Mouse (Mus musculus): Measurements from ENCODE around the gene Fignl2. TPM values are rescaled to one million over a fixed set of nuclear protein-coding genes. Genes with fewer than 3 reads are reported as not detected.

The Fignl2 gene
- total and polyA plus RNA-seq, 3 experiments: 0.05 TPM; not detected in 2

GRCm38 (mm10) chr15:101094979-101095378 is 16.6 kb upstream of the Fignl2 start:
- Histone ChIP-seq H3K36me3 (replicated peaks) (no peaks in the 10 kb centered on the region), H3K4me3 (ENCODE audit: low read depth, low read length) (no peak overlapping the region), H3K4me1 (ENCODE audit: insufficient read depth, low read depth, low read length) (no peaks in the 10 kb centered on the region), H3K9me3 (replicated peaks) (peaks cover 88% of the 10 kb centered on the region), H3K27me3 (ENCODE audit: insufficient read depth, low read length) (no peaks in the 10 kb centered on the region)
- no peak for ATAC-seq (ENCODE audit: extremely low read depth, insufficient number of reproducible peaks, low FRiP score, poor library complexity, severe bottlenecking)
- DNase-seq (ENCODE audit: low spot score): no peak
- TF ChIP-seq GATA2 (IDR thresholded peaks at IDR 0.05; ENCODE audit: borderline replicate concordance, low read depth, low read length) (no peak), POLR2AphosphoS5 (IDR thresholded peaks at IDR 0.05; ENCODE audit: insufficient replicate concordance, low read depth, low read length) (no peak), CTCF (IDR thresholded peaks at IDR 0.05; ENCODE audit: low read depth, low read length) (no peak), GATA1 (IDR thresholded peaks at IDR 0.05; ENCODE audit: borderline replicate concordance, low read length) (no peak), TAL1 (conservative IDR thresholded peaks at IDR 0.05; ENCODE audit: low read depth, low read length) (no peak)

- H3K27me3 ChIP-seq (ENCODE audit: insufficient read depth, low read length): no peaks in the 10 kb centered on the region
- DNase-seq (ENCODE audit: low spot score) (no peak), ATAC-seq (ENCODE audit: extremely low read depth, insufficient number of reproducible peaks, low FRiP score, poor library complexity, severe bottlenecking) (no peak)
- H3K4me3 ChIP-seq (ENCODE audit: low read depth, low read length): no peak overlapping the region
- H3K36me3 ChIP-seq (replicated peaks): no peaks in the 10 kb centered on the region
- H3K4me1 ChIP-seq (ENCODE audit: insufficient read depth, low read depth, low read length): no peaks in the 10 kb centered on the region
- TF ChIP-seq CTCF (IDR thresholded peaks at IDR 0.05; ENCODE audit: low read depth, low read length): no peak
- no peak for TF ChIP-seq GATA2 (IDR thresholded peaks at IDR 0.05; ENCODE audit: borderline replicate concordance, low read depth, low read length)
- no peak for TF ChIP-seq TAL1 (conservative IDR thresholded peaks at IDR 0.05; ENCODE audit: low read depth, low read length)
- TF ChIP-seq GATA1 (IDR thresholded peaks at IDR 0.05; ENCODE audit: borderline replicate concordance, low read length): no peak
- no peak for TF ChIP-seq POLR2AphosphoS5 (IDR thresholded peaks at IDR 0.05; ENCODE audit: insufficient replicate concordance, low read depth, low read length)
- H3K9me3 ChIP-seq (replicated peaks): peaks cover 91% of the 10 kb centered on the region
Measured at GRCm38 (mm10) chr15:101093988-101094387, 15.6 kb upstream of the Fignl2 start.

DNA sequence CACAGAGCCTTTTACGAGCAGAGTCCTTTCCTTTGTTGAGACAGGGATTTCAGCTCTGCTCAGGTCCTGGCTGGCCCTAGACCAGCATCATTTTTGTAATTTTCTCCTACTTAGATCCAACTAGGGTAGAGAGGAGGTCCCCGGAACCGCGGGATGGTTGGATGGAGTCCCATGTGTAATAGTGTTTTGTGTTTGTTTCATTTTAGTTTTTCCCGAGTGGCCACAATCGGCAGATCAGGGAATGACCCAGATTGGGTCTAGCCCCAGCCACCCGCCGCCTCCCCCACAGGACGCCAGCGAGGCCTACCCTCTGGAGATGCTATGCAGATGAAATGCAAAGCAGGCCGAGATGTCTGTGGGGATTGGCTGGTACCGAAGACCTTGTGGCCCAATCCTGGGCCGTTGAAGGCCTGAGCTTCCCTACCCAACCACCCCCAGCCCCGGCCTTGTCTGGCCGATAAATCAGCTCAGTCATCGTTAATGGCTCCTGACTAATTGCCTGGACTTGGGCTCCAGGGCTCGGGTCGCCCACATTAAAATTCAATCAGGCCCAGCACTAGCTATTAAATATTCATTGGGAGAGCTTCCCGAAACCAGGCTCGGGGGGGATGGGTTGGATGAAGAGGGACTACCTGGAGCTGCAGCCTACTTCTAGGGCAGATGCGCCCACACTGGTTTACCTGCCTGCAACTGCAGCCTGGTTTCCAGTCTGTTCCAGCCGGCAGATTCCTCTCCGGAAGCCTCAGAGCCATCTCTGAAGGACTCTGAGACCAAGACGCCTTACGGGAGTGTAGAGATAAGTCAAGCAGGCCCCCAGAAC is 14.7 kb upstream of the Fignl2 start:
- no peak for TF ChIP-seq GATA1 (IDR thresholded peaks at IDR 0.05; ENCODE audit: borderline replicate concordance, low read length)
- TF ChIP-seq POLR2AphosphoS5 (IDR thresholded peaks at IDR 0.05; ENCODE audit: insufficient replicate concordance, low read depth, low read length): no peak
- TF ChIP-seq TAL1 (conservative IDR thresholded peaks at IDR 0.05; ENCODE audit: low read depth, low read length): no peak
- TF ChIP-seq CTCF (IDR thresholded peaks at IDR 0.05; ENCODE audit: low read depth, low read length): no peak
- no peak for TF ChIP-seq GATA2 (IDR thresholded peaks at IDR 0.05; ENCODE audit: borderline replicate concordance, low read depth, low read length)
- H3K4me3 ChIP-seq (ENCODE audit: low read depth, low read length): 0 out of 2 replicates have a peak overlapping the region, but pooled peaks have one; percentile 1
- peaks cover 92% of the 10 kb centered on the region for H3K9me3 ChIP-seq (replicated peaks)
- no peaks in the 10 kb centered on the region for H3K36me3 ChIP-seq (replicated peaks)
- H3K4me1 ChIP-seq (ENCODE audit: insufficient read depth, low read depth, low read length): no peaks in the 10 kb centered on the region
- no peak for DNase-seq (ENCODE audit: low spot score)
- ATAC-seq (ENCODE audit: extremely low read depth, insufficient number of reproducible peaks, low FRiP score, poor library complexity, severe bottlenecking): no peak
- no peaks in the 10 kb centered on the region for H3K27me3 ChIP-seq (ENCODE audit: insufficient read depth, low read length)

- Histone ChIP-seq H3K27me3 (ENCODE audit: insufficient read depth, low read length) (no peaks in the 10 kb centered on the region), H3K4me3 (ENCODE audit: low read depth, low read length) (no peak overlapping the region), H3K9me3 (replicated peaks) (peaks cover 89% of the 10 kb centered on the region), H3K4me1 (ENCODE audit: insufficient read depth, low read depth, low read length) (no peaks in the 10 kb centered on the region), H3K36me3 (replicated peaks) (no peaks in the 10 kb centered on the region)
- no peak for DNase-seq (ENCODE audit: low spot score)
- TF ChIP-seq GATA1 (IDR thresholded peaks at IDR 0.05; ENCODE audit: borderline replicate concordance, low read length) (no peak), GATA2 (IDR thresholded peaks at IDR 0.05; ENCODE audit: borderline replicate concordance, low read depth, low read length) (no peak), POLR2AphosphoS5 (IDR thresholded peaks at IDR 0.05; ENCODE audit: insufficient replicate concordance, low read depth, low read length) (no peak), TAL1 (conservative IDR thresholded peaks at IDR 0.05; ENCODE audit: low read depth, low read length) (no peak), CTCF (IDR thresholded peaks at IDR 0.05; ENCODE audit: low read depth, low read length) (no peak)
- ATAC-seq (ENCODE audit: extremely low read depth, insufficient number of reproducible peaks, low FRiP score, poor library complexity, severe bottlenecking): no peak
Measured at GRCm38 (mm10) chr15:101092121-101092828, 13.9 kb upstream of the Fignl2 start.

DNA sequence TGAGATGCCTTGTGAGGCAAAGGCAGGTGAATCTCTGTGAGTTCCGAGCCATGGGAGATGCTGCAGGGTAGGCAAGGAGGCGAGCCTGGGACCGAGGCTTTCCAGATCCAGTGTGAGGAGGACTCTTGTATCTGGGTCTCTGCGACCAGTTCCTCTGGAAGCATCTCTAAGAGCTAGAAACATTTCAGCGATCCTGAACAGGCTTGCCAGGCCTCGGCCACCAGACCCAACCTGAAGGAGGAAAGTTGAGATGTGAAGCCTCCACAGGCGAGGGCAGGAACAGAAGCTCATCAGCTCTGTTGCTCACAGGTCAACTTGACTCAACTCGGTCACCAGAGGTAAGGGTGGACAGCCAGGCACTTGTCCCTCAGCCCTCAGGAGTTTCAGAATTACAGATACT is 13.2 kb upstream of the Fignl2 start:
- no peaks in the 10 kb centered on the region for H3K4me1 ChIP-seq (ENCODE audit: insufficient read depth, low read depth, low read length)

DNA sequence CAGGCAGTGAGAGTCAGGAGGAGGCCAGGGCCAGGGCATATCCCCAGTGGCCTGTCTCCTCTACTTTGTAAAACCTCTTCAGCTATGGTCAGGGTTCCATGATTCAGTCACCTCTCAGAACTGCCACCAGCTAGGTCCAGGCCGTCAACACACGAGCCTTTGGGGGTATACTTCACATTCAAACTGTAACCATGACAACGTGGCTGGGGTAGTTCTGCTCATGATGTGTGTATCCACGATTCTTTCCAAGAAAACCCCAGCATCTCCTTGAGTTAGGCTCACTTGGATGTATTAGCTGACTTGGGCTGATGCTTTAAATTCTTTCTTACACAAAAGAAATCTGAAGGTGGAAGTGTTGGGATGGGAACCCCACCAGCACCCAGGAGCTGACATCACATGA is 9.9 kb upstream of the Fignl2 start:
- H3K27me3 ChIP-seq (ENCODE audit: insufficient read depth, low read length): no peaks in the 10 kb centered on the region
- DNase-seq (ENCODE audit: low spot score) (no peak), ATAC-seq (ENCODE audit: extremely low read depth, insufficient number of reproducible peaks, low FRiP score, poor library complexity, severe bottlenecking) (no peak)
- H3K36me3 ChIP-seq (replicated peaks): no peaks in the 10 kb centered on the region
- no peak overlapping the region for H3K4me3 ChIP-seq (ENCODE audit: low read depth, low read length)
- no peaks in the 10 kb centered on the region for H3K4me1 ChIP-seq (ENCODE audit: insufficient read depth, low read depth, low read length)
- TF ChIP-seq POLR2AphosphoS5 (IDR thresholded peaks at IDR 0.05; ENCODE audit: insufficient replicate concordance, low read depth, low read length) (no peak), GATA2 (IDR thresholded peaks at IDR 0.05; ENCODE audit: borderline replicate concordance, low read depth, low read length) (no peak), TAL1 (conservative IDR thresholded peaks at IDR 0.05; ENCODE audit: low read depth, low read length) (no peak), CTCF (IDR thresholded peaks at IDR 0.05; ENCODE audit: low read depth, low read length) (no peak)
- peaks cover 72% of the 10 kb centered on the region for H3K9me3 ChIP-seq (replicated peaks)

More for the DNA sequence above, 13.2 kb upstream of the Fignl2 start:
- no peaks in the 10 kb centered on the region for H3K36me3 ChIP-seq (replicated peaks)
- ATAC-seq (ENCODE audit: extremely low read depth, insufficient number of reproducible peaks, low FRiP score, poor library complexity, severe bottlenecking): no peak
- no peak overlapping the region for H3K4me3 ChIP-seq (ENCODE audit: low read depth, low read length)
- no peaks in the 10 kb centered on the region for H3K27me3 ChIP-seq (ENCODE audit: insufficient read depth, low read length)
- peaks cover 82% of the 10 kb centered on the region for H3K9me3 ChIP-seq (replicated peaks)
- DNase-seq (ENCODE audit: low spot score): no peak
- no peak for TF ChIP-seq TAL1 (conservative IDR thresholded peaks at IDR 0.05; ENCODE audit: low read depth, low read length)
- TF ChIP-seq GATA1 (IDR thresholded peaks at IDR 0.05; ENCODE audit: borderline replicate concordance, low read length): no peak
- TF ChIP-seq POLR2AphosphoS5 (IDR thresholded peaks at IDR 0.05; ENCODE audit: insufficient replicate concordance, low read depth, low read length): no peak
- TF ChIP-seq GATA2 (IDR thresholded peaks at IDR 0.05; ENCODE audit: borderline replicate concordance, low read depth, low read length): no peak
- TF ChIP-seq CTCF (IDR thresholded peaks at IDR 0.05; ENCODE audit: low read depth, low read length): no peak

Measured in G1E (cell line).